Mouse (Mus musculus): ENCODE measurements at regions not wholly inside any gene's neighbourhood (a gene's known extent, or its start where the extent isn't known, plus 50 kb on each side); places are given as distances from the start of the nearest gene placed in this dataset.
A peak's percentile ranks its signal among the peaks of the same experiment; 100 is the strongest.

DNA sequence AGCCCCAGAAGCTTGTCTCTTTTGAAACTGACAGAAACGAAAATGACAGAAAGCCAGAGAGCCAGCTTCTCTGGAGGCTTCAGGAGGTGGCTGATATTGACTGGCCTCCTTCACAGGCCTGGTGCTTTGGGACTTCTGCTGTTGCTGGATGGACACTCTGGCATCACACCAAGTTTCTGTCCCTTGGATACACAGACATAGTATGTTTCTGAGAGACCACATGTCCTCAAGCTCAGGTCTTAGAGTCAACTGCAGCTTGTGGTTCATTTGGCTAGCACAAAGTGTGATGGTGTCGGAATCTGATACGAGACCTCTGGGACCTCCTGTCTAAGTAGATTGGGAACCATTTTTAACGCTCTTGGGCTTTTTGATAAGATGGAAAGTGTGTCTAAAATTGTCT is 502.0 kb downstream of the Sqor start:
- DNase-seq = no peak

DNA sequence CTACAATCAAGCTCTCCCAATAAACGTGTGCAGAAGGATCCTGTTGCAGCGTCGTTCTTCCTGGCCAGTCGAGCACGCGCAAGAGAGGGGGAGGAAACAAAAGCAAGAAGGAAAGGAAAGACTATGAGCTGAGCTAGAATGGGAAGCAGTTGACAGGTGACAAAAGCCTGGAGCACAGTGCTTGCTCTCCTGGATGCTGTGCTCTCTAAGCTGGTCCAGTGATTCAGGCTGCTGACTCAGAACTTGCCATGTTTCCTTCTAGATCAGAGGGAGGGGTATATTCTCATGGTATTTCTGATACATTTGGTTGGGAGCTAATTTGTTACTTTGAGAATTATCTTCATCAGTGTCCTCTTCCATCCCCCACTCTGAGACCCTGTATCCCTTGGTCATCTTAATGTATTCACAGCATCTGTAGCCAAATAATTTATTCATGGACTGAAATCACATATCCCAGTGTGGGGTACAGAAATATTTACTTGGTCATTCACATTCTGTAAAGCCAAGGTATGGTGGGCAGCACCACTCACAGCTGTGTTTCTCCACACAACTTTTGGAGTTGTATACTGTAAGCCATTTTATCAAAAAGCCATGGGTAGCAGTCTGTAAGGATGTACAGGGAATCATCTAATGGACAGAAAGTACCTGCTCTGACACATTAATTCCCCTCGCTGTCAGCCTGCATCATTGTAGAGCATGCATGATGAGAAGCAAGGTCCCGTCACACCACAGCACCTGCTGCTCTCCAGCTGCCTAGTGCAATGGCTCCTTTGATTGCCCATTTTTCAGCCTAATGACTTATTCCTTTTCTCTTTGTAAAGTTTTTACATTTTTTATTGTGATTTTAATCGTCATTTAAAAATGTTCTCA is 510.1 kb downstream of the Sqor start:
- DNase-seq = no peak

DNA sequence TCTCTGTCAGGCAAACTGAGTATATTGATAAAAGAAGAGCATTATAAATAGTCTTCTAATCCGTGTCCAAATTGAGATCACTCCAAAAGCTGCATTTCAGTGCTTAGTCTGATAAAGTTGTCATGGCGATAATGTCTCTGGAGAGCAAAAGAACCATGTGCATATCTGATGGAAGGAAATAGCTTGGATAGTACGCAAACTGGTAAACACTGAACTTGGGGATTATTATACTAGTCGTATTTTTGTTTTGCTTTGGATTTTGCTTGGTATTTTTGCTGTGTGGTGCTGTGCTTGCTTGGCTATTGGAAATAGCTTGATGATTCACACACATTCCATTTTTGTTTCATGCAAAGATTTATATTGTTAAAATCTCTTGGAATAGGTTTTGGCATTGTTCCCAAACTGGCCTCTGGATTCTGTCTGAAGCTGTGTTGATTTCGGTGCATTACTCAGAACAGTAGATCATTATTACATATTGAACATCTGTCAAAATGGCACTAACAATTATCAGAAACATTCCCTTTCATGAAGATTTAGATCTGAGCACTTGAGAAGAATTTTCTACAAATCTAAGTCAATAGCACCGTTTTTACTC is 510.8 kb downstream of the Sqor start:
- no peak for DNase-seq

DNA sequence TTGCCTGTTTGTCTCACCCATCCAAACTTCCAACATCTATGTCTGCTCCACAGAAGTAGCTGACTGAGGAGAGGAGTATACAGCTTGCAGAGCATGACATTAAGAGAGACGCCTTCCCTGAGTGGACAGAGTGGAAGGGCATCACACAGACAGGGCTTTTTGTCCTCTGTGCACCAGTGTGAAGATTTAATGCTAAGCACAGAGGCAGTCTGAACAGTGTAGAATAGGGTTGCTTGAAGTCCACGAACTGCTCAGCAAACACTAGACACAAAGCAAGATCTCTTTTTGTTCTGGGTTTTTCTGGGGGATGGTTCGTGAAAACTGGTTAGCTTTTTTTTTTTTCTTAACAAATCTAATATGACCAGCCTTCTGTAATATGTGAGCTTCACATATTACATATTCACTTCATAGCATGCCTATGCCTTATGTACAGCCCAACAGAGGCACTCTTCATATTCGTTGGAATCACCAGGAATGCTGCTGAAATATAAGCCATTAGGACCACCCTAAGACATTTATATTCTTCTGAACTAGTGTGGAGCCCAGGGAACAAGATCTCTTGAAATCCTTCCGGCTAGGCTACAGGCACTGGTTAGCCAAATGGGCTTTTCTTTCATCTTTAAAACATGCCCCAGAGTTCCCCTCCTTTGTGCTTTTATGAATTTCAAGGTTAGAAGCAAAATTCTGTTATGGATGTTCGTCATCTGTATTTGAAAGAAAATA is 546.7 kb downstream of the Sqor start:
- DNase-seq = no peak

DNA sequence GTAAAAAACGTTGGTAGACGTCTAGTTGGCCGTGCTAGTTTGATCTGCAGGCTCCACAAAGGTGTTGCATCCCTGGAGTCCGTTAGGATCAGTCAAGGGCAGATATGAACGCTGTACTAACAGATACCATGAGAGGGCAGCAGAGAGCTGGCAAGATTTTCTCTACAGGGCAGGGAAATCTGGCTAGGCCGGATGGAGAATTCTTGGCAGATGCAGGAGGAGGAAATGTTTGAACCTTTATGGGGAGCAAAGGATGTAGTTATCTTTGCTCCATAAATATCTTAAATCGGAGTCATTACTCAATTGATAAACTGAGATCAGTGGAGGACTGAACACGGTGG is 547.2 kb downstream of the Sqor start:
- DNase-seq = peak; percentile 63 to 79

DNA sequence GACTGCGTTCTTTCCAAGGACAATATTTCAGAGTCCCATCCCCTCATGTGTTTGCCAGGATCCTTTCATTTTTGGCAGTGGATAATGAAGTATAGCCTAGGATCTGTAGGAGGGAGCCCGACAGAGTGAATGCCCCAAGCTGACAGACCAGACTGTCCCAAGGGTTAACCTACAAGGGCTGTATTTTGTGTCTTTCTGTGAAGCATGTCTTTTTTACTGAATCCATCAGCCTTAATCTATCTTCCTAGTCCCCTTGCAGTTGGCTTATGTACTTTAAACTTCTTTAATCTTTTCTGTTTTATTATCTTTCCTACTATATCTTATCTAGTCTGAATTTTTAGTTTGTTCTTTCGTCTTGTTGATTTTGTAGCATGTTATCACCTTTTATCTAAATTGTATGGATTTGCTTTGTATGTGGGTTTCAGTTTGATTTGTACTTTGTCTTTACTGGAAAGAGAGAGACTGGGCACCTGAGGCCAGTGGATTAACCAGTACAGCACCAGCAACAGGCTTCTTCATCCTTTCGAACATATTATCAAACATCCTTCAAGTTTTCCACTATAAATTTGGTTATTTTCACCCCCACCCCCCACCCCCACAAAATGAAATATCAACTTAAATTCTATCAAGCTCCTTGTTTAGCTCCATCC is 555.5 kb downstream of the Sqor start:
- DNase-seq = no peak

DNA sequence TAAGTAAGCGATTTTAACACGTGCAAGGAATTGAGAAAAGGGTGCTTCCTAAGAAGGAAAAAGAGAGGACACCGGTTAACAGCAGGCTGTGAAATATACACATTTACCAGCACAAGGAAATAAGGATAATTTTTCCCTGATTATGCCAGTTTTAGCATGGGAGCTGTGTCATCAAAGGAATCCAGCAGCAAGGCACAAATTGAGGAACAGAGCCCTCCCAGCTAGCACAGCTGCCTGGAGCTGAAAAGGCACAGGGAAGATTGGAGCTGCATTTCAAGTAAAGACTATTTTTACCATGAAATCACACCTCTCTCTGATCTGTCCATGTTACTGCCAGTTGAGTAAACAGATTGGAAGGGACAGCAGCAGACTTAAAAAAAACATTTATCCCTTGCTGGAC is 558.7 kb downstream of the Sqor start:
- DNase-seq = no peak

DNA sequence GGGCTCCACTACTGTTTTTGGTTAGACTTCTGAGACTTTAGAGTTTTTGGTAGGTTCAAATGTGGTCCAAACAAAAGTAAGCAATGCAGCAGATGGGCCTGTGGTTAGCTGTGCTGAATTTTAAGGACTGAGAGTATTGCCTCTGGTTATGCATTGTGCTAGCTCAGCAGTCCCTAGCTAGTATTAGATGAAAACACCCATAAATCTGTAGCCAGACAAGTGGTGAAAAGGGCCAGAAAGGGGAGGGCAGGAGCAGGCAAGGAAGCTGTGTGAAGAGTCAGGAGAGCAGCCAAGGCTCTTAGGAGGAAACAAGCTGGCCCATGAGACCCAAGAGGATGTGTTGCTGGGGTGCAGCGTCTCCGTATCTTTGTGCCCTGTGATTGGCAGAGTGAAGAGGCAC is 559.9 kb downstream of the Sqor start:
- peak in 1 of 2 experiments; percentile 2 for DNase-seq

DNA sequence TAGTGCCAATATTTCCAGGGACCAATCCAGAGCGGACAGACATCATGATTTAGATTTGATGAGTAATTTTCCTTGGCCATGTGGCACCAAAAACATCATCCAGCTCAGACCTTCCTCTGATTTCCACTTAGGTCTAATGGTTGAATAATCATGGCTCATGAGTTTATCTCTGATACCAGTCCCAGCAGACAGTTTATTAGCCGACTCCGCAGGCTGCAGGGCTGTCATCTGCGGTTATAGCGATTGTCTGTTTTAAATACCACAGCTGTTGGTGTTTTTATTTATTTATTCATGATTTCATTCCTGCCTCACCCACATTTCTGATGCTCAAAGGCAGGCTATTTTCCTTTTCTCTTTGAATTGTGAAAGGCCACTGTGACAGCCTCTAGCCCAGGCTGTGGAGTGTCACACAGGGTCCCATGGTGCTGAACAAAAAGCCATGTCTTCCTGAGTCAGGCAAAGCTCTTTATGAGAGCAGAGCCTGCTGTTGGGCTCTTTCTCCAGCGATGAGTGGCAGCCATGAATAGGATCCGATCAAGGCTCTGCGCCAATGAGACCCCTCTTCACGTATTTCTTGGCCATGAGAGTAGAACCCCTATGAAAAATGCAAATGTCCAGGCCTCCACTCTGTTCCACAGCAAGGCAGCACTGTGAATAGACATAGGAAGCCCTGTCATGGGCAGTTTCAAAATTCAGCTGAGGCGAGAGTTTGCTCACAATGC is 584.7 kb downstream of the Sqor start:
- DNase-seq = no peak

DNA sequence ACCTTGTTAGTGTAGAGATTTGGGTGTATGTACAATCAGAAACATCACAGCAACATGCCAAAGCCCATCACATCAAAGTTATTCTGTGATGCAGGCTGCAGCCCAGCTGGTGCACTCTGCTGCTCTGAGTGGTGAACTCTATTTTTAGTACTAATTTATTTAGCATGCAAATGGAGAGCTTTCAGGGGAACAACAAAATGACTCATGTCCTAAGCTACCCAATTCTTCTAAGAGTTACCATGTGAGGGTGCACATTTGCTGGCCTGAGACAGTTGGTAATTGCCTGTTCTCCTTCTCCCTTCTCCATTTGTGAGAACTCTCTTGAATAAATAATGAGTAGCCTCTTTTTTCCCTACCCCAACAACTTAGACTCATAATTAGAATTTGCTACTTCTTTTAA is 599.2 kb downstream of the Sqor start:
- DNase-seq = no peak

DNA sequence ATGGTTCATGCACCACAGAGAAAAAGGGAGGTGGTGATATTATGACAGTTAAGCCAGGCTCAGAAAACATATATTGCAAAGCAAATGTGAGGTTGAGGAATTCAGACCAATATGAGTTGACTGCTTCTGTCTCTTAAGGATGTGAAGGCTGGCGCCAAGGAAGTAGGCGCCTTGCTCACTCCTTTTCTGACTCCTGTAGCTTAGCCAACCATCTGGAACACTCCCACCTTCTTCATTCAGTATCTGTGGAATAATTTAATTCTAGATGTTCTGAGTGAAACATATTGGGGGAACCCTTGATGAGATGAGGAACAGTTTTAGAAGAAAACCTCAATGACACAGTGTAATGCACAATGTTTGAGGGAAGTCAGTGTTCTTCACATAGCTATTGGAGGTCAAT is 601.5 kb downstream of the Sqor start:
- DNase-seq = no peak

DNA sequence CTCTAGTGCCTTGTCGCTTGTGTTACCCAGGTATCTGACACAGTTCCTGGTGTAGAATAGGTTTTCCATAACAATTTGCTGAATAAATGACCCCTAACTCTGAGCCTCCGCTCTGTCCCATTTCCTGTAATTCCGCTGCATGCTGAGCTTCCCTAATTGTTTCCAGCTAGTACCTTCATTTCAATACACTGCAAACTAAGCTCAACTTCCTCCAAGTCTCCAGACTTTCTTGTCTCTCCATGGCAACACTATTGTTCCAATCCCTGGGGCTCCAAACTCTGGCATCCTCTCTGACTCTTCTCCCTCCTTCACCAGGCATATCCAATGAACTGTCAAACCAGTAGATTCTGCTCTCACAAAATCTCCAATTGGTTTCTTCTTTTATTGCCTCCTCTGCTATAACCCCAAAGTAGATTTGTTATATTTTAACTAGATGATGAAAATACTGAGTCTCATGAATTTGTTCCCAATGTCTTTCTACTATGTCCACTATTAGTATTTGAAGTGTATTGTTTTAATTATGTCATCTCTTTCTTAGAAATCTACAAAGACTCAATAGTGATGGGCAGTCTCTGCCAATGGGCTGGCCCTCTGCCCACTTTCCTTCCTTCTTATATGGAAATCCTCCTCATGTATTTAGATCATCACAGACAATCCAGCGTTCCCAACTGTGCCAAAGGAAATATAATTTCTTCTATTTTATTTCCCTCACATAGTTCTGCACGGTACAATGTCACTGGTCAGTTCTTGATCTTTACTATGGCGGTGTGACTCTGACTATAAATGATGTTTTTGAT is 620.8 kb downstream of the Sqor start:
- DNase-seq = no peak

DNA sequence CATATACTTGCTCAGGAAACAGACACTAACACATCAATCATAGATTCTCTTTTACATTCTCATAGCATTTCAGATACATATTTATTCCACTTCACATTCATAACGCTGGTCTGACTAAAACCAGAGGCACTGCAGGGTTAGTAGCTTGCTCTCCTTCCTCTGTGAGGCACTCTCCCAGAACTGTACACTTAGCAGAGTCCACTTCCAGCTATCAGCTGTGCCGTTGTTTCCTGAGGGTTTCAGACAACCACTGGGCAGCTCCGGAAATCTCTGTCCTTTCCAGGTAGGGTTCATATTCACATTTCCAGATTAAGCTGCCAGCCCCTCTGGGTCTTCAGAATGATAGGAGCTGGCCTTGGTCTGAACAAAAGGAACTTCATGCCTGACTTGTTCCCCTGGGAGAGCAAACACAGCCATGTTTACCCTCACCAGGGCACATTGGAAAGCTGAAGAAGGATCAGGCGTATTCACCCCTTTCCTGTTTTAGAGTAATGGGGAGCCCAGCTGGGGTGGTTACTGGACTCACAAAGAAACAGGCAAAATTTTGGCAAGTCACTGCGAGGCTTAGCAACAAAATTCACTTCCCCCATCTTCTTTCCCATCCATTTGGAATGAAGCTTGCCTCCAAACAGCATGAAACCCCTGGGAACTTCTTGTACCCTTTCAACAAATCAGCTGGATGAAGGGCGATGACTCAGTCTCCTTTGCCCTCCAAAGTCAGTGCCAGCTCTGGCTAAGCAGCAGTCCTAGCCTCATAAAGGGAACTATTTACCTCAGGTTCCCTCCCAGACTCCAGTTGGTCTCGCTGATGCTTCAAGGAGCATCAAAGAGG is 622.0 kb downstream of the Sqor start:
- DNase-seq = no peak

DNA sequence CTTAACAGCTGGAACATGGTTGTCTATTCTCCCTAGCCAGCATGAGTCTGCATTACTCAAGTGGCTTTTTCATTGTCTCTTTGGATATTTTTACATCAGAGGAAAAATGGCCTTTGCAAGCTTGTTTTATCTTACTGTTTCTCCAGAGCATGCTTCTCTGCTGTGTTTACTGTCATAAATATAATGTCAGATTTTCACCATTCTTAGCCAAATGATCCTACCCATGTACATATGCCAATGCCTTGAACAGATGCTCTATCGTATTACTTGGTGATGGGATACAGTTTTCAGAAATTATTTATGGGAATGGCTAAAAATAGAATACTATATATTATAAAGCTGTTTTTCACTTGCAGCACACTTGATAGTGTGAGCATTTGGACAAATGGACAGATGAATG is 625.9 kb downstream of the Sqor start:
- no peak for DNase-seq

DNA sequence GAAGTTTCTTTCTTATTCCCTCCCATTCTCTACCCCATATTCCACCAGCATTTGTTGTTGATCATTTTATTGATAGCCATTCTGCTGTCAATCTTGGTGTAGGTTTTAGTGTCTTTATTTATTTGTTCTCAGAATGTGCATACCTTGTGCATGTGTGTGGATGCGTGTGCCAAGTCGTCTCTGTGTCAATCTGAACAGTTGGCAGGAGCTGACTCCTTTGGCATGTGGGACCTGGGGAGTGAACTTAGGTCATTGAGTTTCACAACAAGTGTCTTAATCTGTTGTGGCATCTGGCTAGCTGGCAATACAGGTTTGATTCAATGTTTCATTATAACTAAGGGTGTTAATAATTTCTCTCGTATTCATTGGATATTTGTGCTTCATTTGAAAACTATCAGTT is 629.3 kb downstream of the Sqor start:
- DNase-seq = no peak

DNA sequence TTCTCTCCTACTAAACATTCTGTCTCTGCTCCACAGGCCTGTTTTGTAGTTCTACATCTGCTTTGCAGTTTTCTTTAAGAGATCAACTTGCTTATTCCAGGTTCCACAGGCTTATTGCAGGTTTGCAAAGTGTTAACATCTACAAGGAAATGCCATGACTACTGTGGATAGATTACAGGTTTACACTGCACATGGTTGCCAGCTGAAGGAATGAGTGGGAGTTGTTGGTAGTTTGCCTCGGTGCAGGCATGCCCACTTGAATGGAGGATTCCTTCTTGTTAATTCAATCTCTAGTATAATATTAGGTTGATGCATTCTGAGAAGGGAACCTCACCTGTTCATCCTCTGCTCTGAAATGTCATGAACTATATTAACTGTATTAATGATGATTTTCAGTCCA is 632.5 kb downstream of the Sqor start:
- no peak for DNase-seq

DNA sequence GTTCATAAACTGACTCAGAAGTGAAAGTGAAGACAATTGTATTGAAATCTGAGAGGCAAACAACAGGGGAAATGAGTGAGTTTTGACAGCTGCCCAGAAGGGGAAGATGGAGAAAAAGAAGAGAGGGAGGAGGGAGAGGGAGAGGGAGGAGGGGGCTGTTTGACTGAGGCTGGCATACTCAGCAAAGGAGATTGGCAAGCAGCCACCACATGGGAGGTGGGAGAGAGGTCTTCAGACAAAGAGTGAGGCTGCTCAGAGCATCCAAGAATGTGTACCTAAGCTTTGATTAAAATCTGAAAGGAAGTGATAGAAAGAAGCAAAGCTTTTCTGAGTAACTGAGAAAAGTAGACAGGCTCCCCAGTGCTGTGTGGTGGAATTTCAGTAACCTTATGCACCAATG is 636.0 kb downstream of the Sqor start:
- no peak for DNase-seq

DNA sequence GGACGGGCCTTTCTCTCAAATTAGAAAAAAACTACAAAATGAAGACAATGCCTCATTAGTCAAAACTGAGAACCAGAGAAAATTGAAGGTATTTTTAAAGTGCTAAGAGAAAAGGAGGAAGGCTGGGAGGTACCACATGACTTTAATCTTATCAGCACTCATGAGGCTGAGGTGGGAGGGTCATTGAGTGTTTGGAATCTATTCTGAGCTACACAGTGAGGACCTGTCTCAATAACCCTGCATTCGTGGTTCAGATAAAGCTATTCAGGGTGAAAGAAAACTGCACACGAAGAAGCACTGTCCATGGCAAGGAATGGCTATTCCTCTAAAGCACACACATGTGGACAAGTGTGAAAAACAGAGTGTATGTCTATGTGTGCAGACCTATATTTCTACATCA is 644.0 kb downstream of the Sqor start:
- DNase-seq = no peak

DNA sequence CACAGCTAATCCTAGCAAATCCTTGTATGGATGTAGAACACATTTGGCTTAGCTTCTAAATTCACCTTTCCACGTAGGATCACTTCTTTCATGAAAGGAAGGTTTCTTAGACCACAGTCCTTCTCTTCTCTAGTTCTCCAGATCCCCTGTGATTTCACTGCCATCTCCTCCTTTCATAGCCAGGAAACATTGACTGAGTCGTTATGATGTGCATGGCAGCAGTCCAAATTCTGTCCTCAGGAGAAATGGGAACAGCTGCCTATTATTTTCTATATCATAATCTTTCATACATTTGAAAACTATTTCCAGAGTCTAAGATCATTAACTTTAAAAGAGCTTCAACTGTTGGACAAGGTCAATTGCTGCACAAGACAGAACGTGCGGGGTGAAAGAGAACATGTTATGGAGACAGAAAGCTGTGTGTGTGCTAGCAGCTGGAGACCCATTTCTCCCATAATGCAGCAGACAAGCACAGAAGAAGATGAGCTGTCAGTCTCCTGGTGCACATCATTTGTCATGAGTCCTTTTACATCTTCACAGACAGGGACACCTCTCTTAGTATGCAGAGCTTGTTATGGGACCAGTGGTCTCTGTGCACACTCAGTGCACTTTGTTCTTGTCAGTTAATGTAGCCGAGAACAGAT is 631.6 kb upstream of the Sema6d start:
- no peak for DNase-seq

DNA sequence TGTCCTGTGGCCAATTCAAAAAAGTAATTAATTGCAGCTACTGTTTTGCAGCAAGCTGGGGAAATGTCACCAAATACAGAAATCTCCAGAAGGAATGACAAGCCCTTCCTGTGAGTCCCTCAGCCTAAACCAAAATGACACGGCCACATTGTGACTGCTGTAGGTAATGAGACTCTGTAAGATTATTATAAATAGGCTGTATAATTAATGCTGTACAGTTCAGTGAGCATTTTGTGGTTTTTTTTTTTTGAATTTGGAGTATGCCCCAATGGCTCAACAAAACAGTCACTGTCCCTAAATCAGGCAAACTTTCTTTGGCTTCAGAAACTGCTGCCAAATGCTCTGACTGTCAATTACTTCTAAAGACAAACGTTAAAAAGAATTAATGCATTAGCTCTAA is 615.9 kb upstream of the Sema6d start:
- no peak for DNase-seq

DNA sequence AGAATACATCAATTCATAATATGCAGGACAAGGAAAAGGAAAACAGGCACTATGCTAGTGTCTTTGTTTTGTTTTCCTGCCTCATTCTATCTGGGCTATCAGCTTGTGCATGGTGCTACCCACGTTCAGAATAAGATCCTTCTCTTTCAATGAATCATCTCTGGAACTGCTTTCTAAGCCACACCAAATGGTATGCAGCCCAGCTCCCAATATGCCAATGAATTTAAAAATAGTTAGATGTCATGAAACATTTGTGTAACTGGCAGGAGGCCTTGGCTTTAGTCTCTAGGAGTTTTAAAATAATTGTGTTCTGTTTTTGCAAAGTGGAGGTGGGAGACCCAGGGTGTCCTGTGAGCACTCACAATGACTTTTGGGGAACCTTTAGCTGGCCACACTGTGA is 603.1 kb upstream of the Sema6d start:
- no peak for DNase-seq
